Mouse (Mus musculus) liver, embryonic 14.5 days (tissue): ENCODE data around the gene Efnb3. TPM values are rescaled to one million over a fixed set of nuclear protein-coding genes. Genes with fewer than 3 reads are reported as not detected.

Experiments used
- ATAC-seq: fragments of 200-750 bp; cut with Nextera tagmentation; 2 replicates; pipeline ENCODE4 v1.8.0; 2017; ENCODE audit warnings: moderate number of reproducible peaks, mild to moderate bottlenecking, moderate library complexity; ENCODE audit not compliant: insufficient read depth
- DNase-seq, 3 experiments: peaks; one replicate each; pipeline ENCODE4 v3.0.0-alpha.2; 2012 to 2013; ENCODE audit warnings: low read depth in 3 of 3, low spot score in 3 of 3
- H3K27ac ChIP-seq: fragments of 300-500 bp; sonication (generic); 2 replicates; pipeline ENCODE4 v1.5.1; 2014; ENCODE audit warnings: moderate library complexity, mild to moderate bottlenecking, control low read depth, inconsistent platforms
- H3K27me3 ChIP-seq: fragments of 300-500 bp; sonication (generic); 2 replicates; pipeline ENCODE4 v1.6.1; 2014; ENCODE audit warnings: mild to moderate bottlenecking, low read length, moderate library complexity; ENCODE audit not compliant: control insufficient read depth, insufficient read depth
- H3K36me3 ChIP-seq: fragments of 300-500 bp; sonication (generic); replicated peaks from 2 replicates; pipeline ENCODE4 v1.6.1; 2014; ENCODE audit warnings: low read depth; ENCODE audit not compliant: control insufficient read depth, insufficient read depth
- H3K4me1 ChIP-seq, 2 experiments: fragments of 200-500 bp in 1 of 2; fragments of 300-500 bp in 1 of 2; sonication (generic) in 1 of 2; replicated peaks; 2 replicates each; pipeline ENCODE4 v1.6.1; 2012 to 2014; ENCODE audit warnings: antibody characterized with exemption in 1 of 2, inconsistent platforms in 1 of 2, low read length in 1 of 2; ENCODE audit not compliant: control insufficient read depth in 2 of 2, insufficient read depth in 2 of 2
- H3K4me2 ChIP-seq: fragments of 300-500 bp; sonication (generic); 2 replicates; pipeline ENCODE4 v1.6.1; 2014; ENCODE audit warnings: low read depth, mild to moderate bottlenecking, control low read depth, moderate library complexity
- H3K4me3 ChIP-seq, 2 experiments: fragments of 200-500 bp in 1 of 2; fragments of 300-500 bp in 1 of 2; sonication (generic) in 1 of 2; 2 replicates each; pipeline ENCODE4 v1.5.1; 2012 to 2014; ENCODE audit warnings: low read depth in 2 of 2, low read length in 2 of 2, mild to moderate bottlenecking in 2 of 2, control low read depth in 1 of 2, inconsistent platforms in 1 of 2, moderate library complexity in 1 of 2; ENCODE audit not compliant: insufficient read depth in 1 of 2
- H3K9ac ChIP-seq: fragments of 300-500 bp; sonication (generic); replicated peaks from 2 replicates; pipeline ENCODE4 v1.6.1; 2014; ENCODE audit warnings: mild to moderate bottlenecking, control low read depth, moderate library complexity
- H3K9me3 ChIP-seq: fragments of 300-500 bp; sonication (generic); 2 replicates; pipeline ENCODE4 v1.6.1; 2016; ENCODE audit warnings: low read length, mixed read lengths; ENCODE audit not compliant: control insufficient read depth
- CTCF ChIP-seq: IDR thresholded peaks from 2 replicates; pipeline ENCODE4 v1.5.1; 2016; ENCODE audit warnings: antibody characterized with exemption, low read depth, control low read depth
- EP300 ChIP-seq: IDR thresholded peaks from 2 replicates; pipeline ENCODE4 v1.6.1; 2016; ENCODE audit warnings: antibody characterized with exemption, low read depth
- WGBS: fragments of 180-500 bp; shearing (Covaris S2); extraction: QIAGEN DNeasy Blood & Tissue Kit; methylation state at CpG from one replicate; pipeline ENCODE4 v1.1.7; 2014; ENCODE audit not compliant: insufficient replicate concordance; 5-methylcytosine and 5-hydroxymethylcytosine counted together
- polyA plus RNA-seq, 2 experiments: library from polyadenylated mRNA; depleted of rRNA in 1 of 2; stranded (reverse) in 1 of 2; unstranded in 1 of 2; fragments of >200 nt; fragmentation: Nextera tagmentation in 1 of 2; extraction: Ambion mirVana in 1 of 2; gene quantifications; 2 replicates each; pipeline versions ENCODE4 v1.2.1 to v1.2.3; 2012 to 2014

Efnb3 gene
- polyA plus RNA-seq, 2 experiments: 0.13 to 1.0 TPM

DNA sequence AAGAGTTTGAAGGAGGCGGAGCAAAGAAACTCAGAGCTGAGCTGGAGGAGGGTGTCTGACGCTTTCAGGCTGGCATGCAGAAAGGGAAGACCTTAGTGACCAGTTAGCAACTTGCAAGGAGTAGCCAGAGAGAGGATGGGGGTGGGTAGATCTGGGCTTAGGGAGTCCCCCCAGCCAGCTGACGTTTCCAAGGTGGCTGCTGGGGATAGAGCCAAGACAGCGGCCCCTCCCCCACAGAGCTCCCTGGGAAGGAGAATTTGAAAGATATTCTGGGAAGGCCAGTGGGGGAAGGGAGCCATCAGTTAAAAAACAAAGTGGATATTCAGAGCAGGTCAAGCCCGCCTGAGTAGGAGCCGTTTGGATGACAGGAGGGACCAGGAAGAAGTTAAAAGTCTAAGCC lies 40.1 kb upstream of the Efnb3 start:
- H3K9ac ChIP-seq: peak overlapping the region; percentile 53
- peak overlapping the region; percentile 69 for H3K27ac ChIP-seq
- peaks cover 9% of the 10 kb centered on the region for H3K36me3 ChIP-seq
- H3K9me3 ChIP-seq: no peaks in the 10 kb centered on the region
- H3K4me3 ChIP-seq: peak overlapping the region; percentile 6 to 24; a peak in 1 of 4 replicates
- H3K27me3 ChIP-seq: no peaks in the 10 kb centered on the region
- DNase-seq: no peak
- WGBS: 29% methylated on average over 6 of the region's 6 CpGs
- TF ChIP-seq EP300 (no peak), CTCF (no peak)
- peaks cover 38 to 55% of the 10 kb centered on the region in 2 experiments for H3K4me1 ChIP-seq
- H3K4me2 ChIP-seq: peak overlapping the region; percentile 61
- ATAC-seq: no peak

DNA sequence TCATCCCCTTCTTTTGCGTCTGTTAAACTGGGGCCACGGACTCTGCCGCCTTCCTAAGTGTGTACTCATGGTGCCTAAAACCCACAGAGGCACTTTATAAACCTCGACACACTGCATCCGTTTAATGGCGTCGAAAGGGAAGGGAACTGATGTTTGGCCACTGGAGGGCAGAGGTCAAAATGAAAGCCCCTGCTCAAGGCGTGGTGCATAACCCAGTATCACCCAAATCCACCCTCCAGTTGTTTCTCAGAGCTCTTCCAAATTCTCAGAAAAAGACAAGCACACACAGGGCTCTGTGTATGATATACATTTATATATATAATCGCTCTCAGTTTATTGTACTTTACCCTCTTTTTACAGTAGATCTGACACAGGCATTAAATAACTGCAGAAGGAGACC lies 39.4 kb upstream of the Efnb3 start:
- Histone ChIP-seq H3K27ac (peak overlapping the region; percentile 69), H3K9me3 (no peaks in the 10 kb centered on the region), H3K36me3 (peaks cover 9% of the 10 kb centered on the region), H3K27me3 (no peaks in the 10 kb centered on the region), H3K4me3 (peak overlapping the region; percentile 6 to 24; a peak in 2 of 4 replicates), H3K4me2 (peak overlapping the region; percentile 61), H3K4me1 (peaks cover 38 to 56% of the 10 kb centered on the region in 2 experiments), H3K9ac (peak overlapping the region; percentile 53)
- no peak for DNase-seq
- ATAC-seq: peak; percentile 77
- WGBS: 11% methylated on average over 9 of the region's 9 CpGs
- TF ChIP-seq EP300 (peak; percentile 19; the same call in 1 of the 2 replicates), CTCF (peak; percentile 43; the same call in 1 of the 2 replicates)

DNA sequence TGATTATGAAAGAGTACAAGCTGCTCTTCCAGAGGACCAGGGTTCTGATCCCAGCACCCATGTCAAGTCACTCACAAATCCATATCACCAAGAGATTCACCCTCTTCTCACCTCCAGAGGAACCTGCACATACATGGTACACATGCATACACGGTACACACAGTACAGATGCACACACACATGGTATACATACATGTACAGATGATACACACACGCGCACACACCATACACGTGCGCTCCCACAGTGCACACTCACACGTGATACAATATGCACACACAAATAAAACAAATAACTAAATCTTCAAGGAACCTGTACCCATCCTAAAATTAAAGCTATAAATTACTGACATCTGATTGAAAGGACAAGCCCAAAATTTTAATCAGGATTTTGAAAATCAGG lies 34.8 kb upstream of the Efnb3 start:
- Histone ChIP-seq H3K4me3 (no peak overlapping the region), H3K9ac (no peak overlapping the region), H3K27ac (no peak overlapping the region), H3K4me1 (peaks cover 26 to 40% of the 10 kb centered on the region in 2 experiments), H3K4me2 (no peak overlapping the region), H3K36me3 (peaks cover 11% of the 10 kb centered on the region), H3K27me3 (no peaks in the 10 kb centered on the region), H3K9me3 (no peaks in the 10 kb centered on the region)
- ATAC-seq: no peak
- TF ChIP-seq CTCF (no peak), EP300 (no peak)
- WGBS: 91% methylated on average over 6 of the region's 6 CpGs
- DNase-seq: no peak

DNA sequence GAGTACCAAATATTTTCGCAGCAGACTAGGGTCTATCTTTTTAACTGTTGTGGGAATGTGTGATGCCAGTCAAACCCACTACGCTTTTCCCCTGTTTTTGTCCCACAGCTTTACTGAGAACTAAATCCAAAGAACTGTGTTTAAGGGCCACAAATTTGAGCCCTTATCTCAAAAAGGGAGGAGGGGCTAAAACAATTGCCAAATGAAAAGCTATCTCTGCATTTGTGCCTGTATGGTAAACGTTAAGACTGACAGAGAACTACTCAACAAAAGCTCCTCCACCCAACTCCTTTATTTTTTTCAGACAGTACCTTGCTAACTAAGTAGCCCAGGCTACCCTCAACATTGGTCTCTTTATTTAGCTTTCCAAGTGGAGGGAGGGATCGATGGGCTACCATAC lies 32.8 kb upstream of the Efnb3 start:
- 54% methylated on average over 4 of the region's 4 CpGs for WGBS
- H3K4me3 ChIP-seq: no peak overlapping the region
- peak overlapping the region; percentile 11; the same call in 1 of the 2 replicates for H3K9ac ChIP-seq
- H3K27me3 ChIP-seq: no peaks in the 10 kb centered on the region
- DNase-seq: no peak
- TF ChIP-seq EP300 (no peak), CTCF (no peak)
- peaks cover 29% of the 10 kb centered on the region for H3K36me3 ChIP-seq
- no peak overlapping the region for H3K4me2 ChIP-seq
- H3K4me1 ChIP-seq: peaks cover 30 to 46% of the 10 kb centered on the region in 2 experiments
- H3K27ac ChIP-seq: peak overlapping the region; percentile 53
- no peaks in the 10 kb centered on the region for H3K9me3 ChIP-seq
- ATAC-seq: no peak

DNA sequence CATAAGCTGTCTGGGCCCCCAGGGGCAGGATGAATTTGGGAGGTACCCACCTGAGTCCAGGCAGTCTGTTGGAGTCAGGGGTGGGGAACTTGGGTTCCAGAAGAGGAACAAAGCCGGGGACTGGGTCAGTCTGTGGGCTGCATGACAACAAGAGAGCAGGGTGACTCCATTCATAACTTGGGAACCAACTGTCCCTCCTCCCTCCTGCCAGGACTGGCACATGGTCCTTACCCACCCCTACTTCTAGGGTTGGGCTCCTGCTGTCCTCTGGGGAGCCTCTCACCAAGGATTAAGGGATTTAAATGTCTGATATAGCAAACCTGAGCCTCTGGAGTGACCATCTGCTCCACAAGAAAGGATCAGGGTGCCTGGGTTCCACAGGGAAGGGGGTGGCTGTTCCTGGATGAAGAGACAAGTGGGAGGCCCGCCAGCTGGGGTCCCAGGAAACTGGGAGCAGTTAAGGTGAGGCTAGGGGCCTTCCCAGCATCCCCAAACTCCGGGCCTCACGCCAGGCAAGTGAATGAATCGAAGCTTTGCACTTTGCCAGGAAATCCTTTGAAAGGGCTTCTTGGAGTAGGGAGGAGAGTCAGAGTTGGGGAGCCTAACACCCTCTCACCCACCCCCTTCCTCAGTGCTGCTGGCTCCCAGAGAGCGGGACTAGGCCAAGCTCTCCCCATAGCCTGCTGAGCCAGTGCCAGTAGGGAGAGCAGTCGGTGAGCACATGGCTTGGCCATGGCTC lies 32.1 kb upstream of the Efnb3 start:
- Histone ChIP-seq H3K9ac (peak overlapping the region; percentile 11; the same call in 1 of the 2 replicates), H3K36me3 (peaks cover 34% of the 10 kb centered on the region)
- no peak for ATAC-seq

More for the DNA sequence above, 32.1 kb upstream of the Efnb3 start:
- 71% methylated on average over 7 of the region's 7 CpGs for WGBS
- TF ChIP-seq EP300 (no peak), CTCF (no peak)
- DNase-seq: no peak
- H3K4me1 ChIP-seq: peaks cover 30 to 46% of the 10 kb centered on the region in 2 experiments
- no peak overlapping the region for H3K4me2 ChIP-seq
- H3K9me3 ChIP-seq: no peaks in the 10 kb centered on the region
- no peak overlapping the region for H3K4me3 ChIP-seq
- H3K27ac ChIP-seq: peak overlapping the region; percentile 53
- H3K27me3 ChIP-seq: no peaks in the 10 kb centered on the region
